Mouse (Mus musculus) forebrain, embryonic 10.5 days (tissue): ENCODE data around the gene E130218I03Rik. TPM values are rescaled to one million over a fixed set of nuclear protein-coding genes. Genes with fewer than 3 reads are reported as not detected.

Experiments
- DNase-seq: peaks from one replicate; pipeline ENCODE4 v3.0.0-alpha.2; 2017; ENCODE audit warnings: low spot score; ENCODE audit errors: extremely low spot score
- H3K27ac ChIP-seq: fragments of 300-500 bp; sonication (generic); 2 replicates; pipeline ENCODE4 v1.5.1; 2016; ENCODE audit warnings: mild to moderate bottlenecking
- H3K27me3 ChIP-seq: fragments of 300-500 bp; sonication (generic); 2 replicates; pipeline ENCODE4 v1.6.1; 2016; ENCODE audit warnings: mild to moderate bottlenecking; ENCODE audit not compliant: poor library complexity, severe bottlenecking
- H3K36me3 ChIP-seq: fragments of 300-500 bp; sonication (generic); replicated peaks from 2 replicates; pipeline ENCODE4 v1.6.1; 2016; ENCODE audit warnings: mild to moderate bottlenecking, moderate library complexity
- H3K4me1 ChIP-seq: fragments of 300-500 bp; sonication (generic); 2 replicates; pipeline ENCODE4 v1.6.1; 2016
- H3K4me3 ChIP-seq: fragments of 300-500 bp; sonication (generic); 2 replicates; pipeline ENCODE4 v1.5.1; 2016; ENCODE audit warnings: mild to moderate bottlenecking, moderate library complexity
- H3K9me3 ChIP-seq: fragments of 300-500 bp; sonication (generic); 2 replicates; pipeline ENCODE4 v1.6.1; 2016; ENCODE audit warnings: mild to moderate bottlenecking, moderate library complexity
- WGBS: fragments of 180-500 bp; shearing (Covaris S2); methylation state at CpG from one replicate; pipeline ENCODE4 v1.1.7; 2016; 5-methylcytosine and 5-hydroxymethylcytosine counted together
- polyA plus RNA-seq: library from polyadenylated mRNA; unstranded; fragments of >200 nt; fragmentation: Nextera tagmentation; extraction: Ambion mirVana; gene quantifications from 2 replicates; pipeline ENCODE4 v1.2.1, GENCODE M21; 2016

Gene E130218I03Rik
- 0.72 and 0.90 TPM in 2 replicates for polyA plus RNA-seq

DNA sequence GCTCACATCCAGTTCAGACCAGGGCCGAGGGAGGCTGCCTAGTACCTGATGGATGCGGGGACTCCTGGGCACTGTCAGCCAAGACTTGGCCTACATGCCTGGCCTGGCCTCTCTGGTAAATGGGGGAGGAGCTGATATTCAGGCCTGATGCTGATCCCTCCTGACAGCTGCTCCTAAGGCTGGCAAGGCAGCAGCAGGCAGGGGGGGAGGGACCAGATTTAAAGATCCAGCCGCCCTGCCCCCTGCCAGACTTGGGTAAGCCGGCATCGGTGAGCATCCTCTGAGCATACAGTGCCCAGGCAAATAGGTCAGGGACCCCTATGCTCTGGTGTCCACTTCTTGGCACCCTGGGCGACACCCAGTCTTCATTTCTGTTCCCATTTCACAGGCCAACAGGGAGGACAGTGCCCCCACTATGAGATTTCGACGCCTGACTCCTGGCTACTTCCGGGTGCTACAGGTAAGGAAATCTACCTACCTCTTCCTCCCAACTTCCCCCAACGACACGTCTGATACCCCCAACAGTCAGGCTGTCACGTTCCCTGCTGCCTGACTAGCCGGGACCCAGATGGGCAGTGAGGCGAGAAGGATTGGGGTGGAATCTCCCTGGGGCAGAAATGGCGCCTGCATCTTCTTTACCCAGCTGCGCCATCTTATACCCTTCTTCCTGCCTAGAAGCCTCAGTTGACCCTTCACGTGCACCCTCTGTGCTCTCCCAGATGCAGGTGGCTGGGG, at the start of gene E130218I03Rik:
Gene E130218I03Rik (plus strand): TSS at position 147 of the 735 bp plus-strand sequence.
- H3K4me3 ChIP-seq = peak within 1 kb of the TSS; percentile 97
- peaks cover 32% of the 10 kb centered on the region for H3K27me3 ChIP-seq
- no peak for DNase-seq
- peaks cover 17% of the 10 kb centered on the region for H3K36me3 ChIP-seq
- 90% methylated on average over 17 of the region's 17 CpGs for WGBS
- H3K4me1 ChIP-seq = peaks cover 52% of the 10 kb centered on the region
- H3K9me3 ChIP-seq = no peaks in the 10 kb centered on the region
- no peak within 1 kb of the TSS for H3K27ac ChIP-seq

DNA sequence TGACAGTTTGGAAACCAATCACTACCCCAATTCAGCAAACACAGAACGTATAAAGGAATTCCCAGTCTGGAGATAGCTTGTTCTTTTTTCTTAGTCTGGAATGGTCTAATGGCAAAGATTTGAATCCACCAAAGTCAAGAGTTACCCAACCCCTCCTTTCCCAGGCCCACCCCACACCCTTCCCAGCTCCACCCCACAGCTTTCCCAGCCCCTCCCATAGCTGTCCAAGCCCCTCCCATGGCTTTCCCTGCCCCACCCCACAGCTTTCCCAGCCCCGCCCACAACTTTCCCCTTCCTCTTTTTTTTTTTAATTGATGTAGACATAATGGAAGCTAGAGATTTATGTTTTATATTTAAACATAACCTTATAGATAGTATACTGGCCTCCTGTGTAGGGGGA, 44.1 kb upstream of the E130218I03Rik start:
- H3K4me3 ChIP-seq = no peak overlapping the region
- 81% methylated on average over 2 of the region's 2 CpGs for WGBS
- no peak overlapping the region for H3K27ac ChIP-seq
- no peak for DNase-seq
- no peaks in the 10 kb centered on the region for H3K9me3 ChIP-seq
- no peaks in the 10 kb centered on the region for H3K27me3 ChIP-seq
- H3K4me1 ChIP-seq = no peaks in the 10 kb centered on the region
- no peaks in the 10 kb centered on the region for H3K36me3 ChIP-seq

DNA sequence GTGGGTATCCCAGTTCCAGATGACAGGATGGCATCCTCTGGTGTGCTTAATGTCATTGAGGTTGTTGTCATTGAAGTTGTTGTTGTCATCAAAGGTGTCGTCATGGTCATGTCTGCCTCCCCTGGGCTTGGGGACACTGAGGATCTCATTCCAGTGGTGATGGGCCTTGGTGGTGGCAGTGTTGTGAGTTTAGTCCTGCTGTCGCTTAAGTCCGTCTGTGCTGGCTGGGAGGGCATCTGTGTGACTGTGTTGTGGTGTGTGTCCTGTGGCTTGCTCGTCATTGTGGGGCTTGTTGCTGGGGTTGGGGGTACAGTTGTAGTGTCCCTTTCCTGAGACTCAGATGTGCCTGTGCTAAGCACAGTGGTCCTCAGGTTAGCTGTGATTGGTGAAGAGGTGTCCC, 40.6 kb upstream of the E130218I03Rik start, which contains the start of gene Gm7534:
Gene Gm7534 (minus strand): TSS at position 101 of the 400 bp plus-strand sequence.
- H3K9me3 ChIP-seq = no peaks in the 10 kb centered on the region
- H3K4me3 ChIP-seq = no peak within 1 kb of the TSS
- no peak for DNase-seq
- H3K36me3 ChIP-seq = no peaks in the 10 kb centered on the region
- WGBS = 92% methylated on average over 4 of the region's 4 CpGs
- no peaks in the 10 kb centered on the region for H3K27me3 ChIP-seq
- H3K27ac ChIP-seq = no peak within 1 kb of the TSS
- H3K4me1 ChIP-seq = 0 out of 2 replicates have a peak, but pooled peaks cover 5% of the 10 kb centered on the region

DNA sequence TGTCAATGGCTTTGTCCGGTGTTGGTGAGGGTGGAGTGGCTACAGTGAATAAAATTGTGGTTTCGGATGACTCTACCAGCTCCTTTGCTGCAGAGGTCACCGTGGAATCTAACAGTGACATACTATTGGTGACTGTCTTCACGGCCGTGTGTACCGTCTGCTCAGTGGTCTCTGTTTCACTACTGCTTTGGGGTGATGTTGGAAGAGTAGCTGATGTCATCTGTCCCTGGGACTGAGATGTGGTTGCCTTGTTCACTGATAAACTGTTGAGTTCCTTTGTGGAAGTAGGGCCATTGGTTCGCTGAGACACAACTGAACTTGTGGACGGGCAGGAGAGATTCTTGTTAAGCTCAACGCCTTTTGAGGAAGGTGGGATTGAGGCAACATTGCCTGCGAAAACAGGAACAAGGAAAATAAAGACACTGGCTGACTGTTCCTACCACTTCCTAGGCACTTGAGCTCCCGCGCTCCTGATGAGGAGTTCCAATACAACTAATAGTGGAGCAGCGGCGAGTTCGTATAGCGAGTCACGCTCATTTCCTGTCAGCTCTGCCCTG, 40.0 kb upstream of the E130218I03Rik start:
- 84% methylated on average over 17 of the region's 17 CpGs for WGBS
- Histone ChIP-seq H3K27ac (no peak overlapping the region), H3K9me3 (no peaks in the 10 kb centered on the region), H3K27me3 (no peaks in the 10 kb centered on the region), H3K36me3 (no peaks in the 10 kb centered on the region), H3K4me3 (no peak overlapping the region), H3K4me1 (0 out of 2 replicates have a peak, but pooled peaks cover 5% of the 10 kb centered on the region)
- no peak for DNase-seq

DNA sequence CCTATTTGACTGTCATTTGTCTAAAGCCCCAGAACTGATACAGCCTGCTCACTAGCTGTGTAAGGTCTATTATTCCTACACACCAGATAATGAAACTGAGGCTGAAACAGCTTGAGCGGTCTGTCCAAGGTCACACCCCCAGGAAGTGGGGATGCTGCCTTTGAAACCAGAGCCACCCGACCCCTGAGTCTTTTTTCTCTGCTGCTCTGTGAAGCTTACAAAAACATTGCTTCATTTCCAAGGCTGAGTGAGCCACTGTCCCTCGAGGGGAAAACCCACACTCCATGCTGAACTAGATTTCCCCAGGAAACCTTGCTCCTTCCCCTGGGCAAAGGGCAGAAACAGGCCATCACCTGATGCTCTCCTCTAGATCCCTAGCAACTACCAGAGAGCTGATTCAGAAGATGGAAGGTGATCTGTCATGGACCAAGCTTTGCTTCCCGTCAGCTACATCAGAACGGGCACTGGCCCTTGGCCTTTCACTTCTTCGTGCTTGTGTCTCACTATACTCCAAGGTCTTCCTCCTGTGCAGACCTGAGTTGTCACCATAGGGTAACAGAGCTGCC, 36.9 kb upstream of the E130218I03Rik start:
- 68% methylated on average over 6 of the region's 6 CpGs for WGBS
- H3K36me3 ChIP-seq = no peaks in the 10 kb centered on the region
- no peak overlapping the region for H3K4me3 ChIP-seq
- H3K27ac ChIP-seq = no peak overlapping the region
- DNase-seq = no peak
- no peaks in the 10 kb centered on the region for H3K9me3 ChIP-seq
- H3K27me3 ChIP-seq = peaks cover 7% of the 10 kb centered on the region; the same call in 1 of the 2 replicates
- H3K4me1 ChIP-seq = 0 out of 2 replicates have a peak, but pooled peaks cover 5% of the 10 kb centered on the region

DNA sequence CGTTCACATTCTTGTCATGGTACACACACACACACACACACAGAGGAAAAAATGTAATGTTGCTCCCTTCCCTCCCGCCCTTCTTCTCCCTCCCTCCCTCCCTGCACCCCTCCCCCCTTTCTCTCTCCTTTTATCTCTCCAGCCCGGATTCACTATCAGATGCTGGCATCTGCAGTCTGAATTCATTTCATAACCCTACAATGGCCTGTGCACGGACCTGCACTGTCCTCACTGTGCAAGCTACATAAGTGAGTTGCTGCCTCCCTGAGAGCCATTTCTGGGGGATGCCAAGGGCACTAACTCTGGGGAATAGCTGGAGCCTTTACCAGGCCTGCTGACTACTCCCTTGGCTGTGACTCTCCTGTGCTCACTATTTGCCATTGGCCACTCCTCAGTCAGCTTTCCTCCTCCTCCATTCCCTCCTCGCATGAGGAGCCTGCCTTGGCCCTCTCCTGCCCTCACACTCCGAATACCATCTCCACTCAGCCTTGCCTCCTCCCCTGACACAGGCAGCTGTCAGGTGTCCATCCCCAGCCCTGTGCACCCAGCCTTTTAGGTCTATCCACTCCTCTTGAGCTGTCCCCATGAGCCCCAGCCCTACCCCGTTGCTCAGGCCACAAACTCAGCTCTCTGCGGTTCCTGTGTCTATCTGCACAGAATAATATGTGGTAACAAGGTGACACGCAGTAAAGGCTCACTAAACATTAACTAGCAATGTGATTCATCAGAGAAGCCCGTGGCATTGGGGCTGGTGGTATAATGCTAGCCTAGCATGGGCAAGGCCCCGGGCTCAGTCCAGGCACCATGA, 20.5 kb upstream of the E130218I03Rik start:
- DNase-seq = no peak
- H3K4me1 ChIP-seq = peaks cover 2% of the 10 kb centered on the region
- H3K27me3 ChIP-seq = no peaks in the 10 kb centered on the region
- H3K27ac ChIP-seq = no peak overlapping the region
- no peaks in the 10 kb centered on the region for H3K36me3 ChIP-seq
- WGBS = 74% methylated on average over 11 of the region's 11 CpGs
- H3K9me3 ChIP-seq = no peaks in the 10 kb centered on the region
- H3K4me3 ChIP-seq = no peak overlapping the region

DNA sequence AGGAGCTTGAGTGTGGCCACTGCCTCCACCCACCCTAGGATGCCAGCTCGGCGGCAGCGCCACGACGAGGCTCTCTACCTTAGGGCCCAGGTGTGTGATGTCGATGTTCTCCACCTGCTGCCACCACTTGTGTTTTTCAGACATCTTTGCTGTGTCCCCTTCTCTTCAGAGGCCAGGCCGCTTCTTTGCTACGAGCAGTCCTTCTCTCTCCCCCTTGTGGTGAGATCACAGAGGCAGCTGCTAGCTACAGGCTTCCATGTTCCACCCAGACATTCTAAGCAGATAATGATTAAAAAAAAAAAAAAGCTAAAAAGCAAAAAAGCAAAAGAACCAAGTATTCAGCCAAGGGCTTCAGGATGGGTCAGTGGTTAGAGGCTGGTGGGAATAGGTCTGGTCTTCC, 16.3 kb upstream of the E130218I03Rik start, which contains the start of gene Catsper4:
Gene Catsper4 (minus strand): TSS at position 190 of the 400 bp plus-strand sequence.
- no peaks in the 10 kb centered on the region for H3K9me3 ChIP-seq
- H3K4me3 ChIP-seq = no peak within 1 kb of the TSS
- H3K27me3 ChIP-seq = no peaks in the 10 kb centered on the region
- DNase-seq = no peak
- peaks cover 21% of the 10 kb centered on the region for H3K4me1 ChIP-seq
- no peak within 1 kb of the TSS for H3K27ac ChIP-seq
- 79% methylated on average over 8 of the region's 8 CpGs for WGBS
- H3K36me3 ChIP-seq = no peaks in the 10 kb centered on the region

DNA sequence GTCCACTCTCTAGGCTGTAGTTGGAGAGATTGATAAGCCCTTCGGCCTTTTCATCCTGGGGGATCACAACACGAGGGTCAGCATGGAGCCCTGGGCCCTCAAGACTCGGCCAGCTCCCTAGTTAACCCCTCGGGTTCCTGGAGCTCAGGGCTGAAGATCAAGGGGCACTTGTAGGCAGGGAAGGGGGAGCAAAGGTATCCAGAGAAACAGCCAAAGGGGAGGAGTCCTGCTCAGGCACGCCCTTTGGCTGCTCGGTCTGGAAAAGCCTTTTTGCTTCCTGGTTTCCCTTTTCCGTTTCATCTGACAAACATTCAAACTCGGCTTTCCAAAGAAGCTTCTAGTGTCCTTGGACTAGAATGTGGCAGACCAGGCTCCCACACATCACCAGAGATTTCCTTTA, 13.0 kb upstream of the E130218I03Rik start:
- no peaks in the 10 kb centered on the region for H3K36me3 ChIP-seq
- H3K9me3 ChIP-seq = no peaks in the 10 kb centered on the region
- H3K4me3 ChIP-seq = no peak overlapping the region
- 0 out of 2 replicates have a peak, but pooled peaks cover under 1% of the 10 kb centered on the region for H3K27me3 ChIP-seq
- no peak overlapping the region for H3K27ac ChIP-seq
- no peak for DNase-seq
- WGBS = 53% methylated on average over 8 of the region's 8 CpGs
- H3K4me1 ChIP-seq = peaks cover 29% of the 10 kb centered on the region

DNA sequence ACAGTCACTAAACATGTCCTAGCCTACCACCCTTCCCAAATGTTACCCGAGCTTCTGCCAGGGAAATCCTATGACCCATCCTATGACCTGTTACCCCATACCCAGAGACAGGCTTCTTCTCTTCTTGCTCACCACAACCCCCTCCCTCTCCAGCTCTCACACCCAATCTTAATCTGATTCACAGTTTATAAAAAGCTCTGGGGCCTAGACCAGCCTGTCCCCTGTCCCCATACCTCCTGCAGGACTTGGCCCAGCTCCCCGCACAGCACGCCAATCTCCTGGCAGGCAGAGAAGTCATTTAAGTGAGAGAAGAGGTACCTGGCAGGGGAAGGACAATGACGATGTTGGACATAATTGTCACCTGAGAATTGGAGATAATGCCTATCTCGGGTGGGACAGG, 8.6 kb upstream of the E130218I03Rik start:
- 86% methylated on average over 5 of the region's 5 CpGs for WGBS
- Histone ChIP-seq H3K27ac (no peak overlapping the region), H3K4me3 (no peak overlapping the region), H3K27me3 (peaks cover 35% of the 10 kb centered on the region), H3K4me1 (peaks cover 26% of the 10 kb centered on the region), H3K36me3 (no peaks in the 10 kb centered on the region), H3K9me3 (no peaks in the 10 kb centered on the region)
- no peak for DNase-seq

DNA sequence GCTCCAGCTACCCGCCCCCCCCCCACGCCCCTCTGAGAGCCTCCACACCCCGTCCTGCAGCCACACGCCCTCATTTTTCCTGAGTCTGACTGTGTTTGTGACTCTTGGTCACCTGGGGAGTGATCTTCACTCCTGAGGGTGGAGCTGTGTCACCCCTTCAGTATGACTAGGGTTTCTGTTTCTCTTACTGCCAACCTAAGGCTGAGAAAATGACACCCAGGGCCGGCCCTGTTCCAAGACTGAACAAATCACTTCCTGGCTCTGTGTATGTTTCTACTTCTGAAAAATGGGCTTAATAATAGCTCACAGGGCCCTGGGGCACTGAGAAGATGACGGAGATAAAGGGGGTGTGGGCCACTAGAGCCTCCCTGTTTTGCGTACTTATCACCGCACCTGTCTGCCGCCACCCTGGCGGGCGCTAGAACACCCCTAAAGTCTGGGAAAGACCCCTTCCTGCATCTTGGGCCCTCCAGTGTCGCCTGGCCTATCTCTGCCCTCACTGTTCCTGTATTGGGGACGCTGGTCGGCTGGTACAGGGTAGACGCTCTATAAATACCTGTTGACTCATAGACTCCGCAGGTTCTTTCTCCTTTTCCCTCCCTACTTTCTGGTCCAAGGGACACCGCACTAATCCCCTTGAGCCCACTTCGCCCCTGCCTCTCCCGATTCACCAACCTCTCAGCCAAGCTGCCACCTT, 5.7 kb upstream of the E130218I03Rik start:
- Histone ChIP-seq H3K27ac (no peak overlapping the region), H3K4me1 (peaks cover 16% of the 10 kb centered on the region), H3K36me3 (peaks cover 2% of the 10 kb centered on the region; the same call in 1 of the 2 replicates), H3K9me3 (no peaks in the 10 kb centered on the region), H3K4me3 (peak overlapping the region; percentile 39), H3K27me3 (peaks cover 35% of the 10 kb centered on the region)
- WGBS = 23% methylated on average over 19 of the region's 19 CpGs
- DNase-seq = no peak

DNA sequence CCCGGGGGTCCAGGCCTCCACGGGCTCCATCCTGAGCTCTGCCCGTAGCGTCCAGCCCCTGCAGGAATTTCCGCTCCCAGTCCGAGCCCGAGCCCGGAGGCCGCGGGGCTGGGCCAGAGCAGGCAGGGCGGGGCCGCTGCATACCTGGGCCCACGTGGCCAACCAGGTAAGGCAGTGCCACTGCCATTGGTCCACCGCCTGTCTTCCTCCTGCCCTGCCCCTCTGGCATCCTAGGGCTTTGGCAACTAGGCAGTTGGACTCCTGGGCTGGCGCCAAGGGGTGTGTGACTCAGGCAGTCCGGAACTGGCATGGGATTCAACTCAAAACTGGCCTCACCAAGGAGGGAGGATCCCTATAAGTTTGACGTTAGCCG, 5.2 kb upstream of the E130218I03Rik start, which contains the start of gene Cnksr1:
Gene Cnksr1 (minus strand): TSS at position 121 of the 373 bp plus-strand sequence.
- Histone ChIP-seq H3K27ac (no peak within 1 kb of the TSS), H3K36me3 (peaks cover 6% of the 10 kb centered on the region), H3K4me3 (peak within 1 kb of the TSS; percentile 39), H3K4me1 (peaks cover 13% of the 10 kb centered on the region), H3K27me3 (peaks cover 35% of the 10 kb centered on the region), H3K9me3 (no peaks in the 10 kb centered on the region)
- DNase-seq = no peak
- WGBS = 3% methylated on average over 18 of the region's 18 CpGs

DNA sequence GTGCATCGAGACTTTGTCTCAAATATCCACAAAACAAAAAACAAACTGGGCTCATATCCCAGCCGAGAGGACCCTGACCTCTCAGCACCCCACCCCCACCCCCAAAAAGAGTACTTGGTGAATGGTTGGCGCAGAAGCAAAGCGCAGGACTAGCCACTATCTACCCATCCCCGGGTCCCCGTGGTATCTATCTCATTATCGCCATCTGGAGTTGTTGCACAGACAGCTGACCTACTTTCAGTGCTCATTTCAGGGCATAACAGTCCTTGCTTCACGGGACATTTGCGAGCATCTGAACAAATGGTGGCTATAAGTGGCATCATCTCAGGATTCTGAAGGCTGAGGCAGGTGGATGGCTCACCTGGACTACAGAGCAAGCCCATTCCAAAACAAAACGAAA, 4.8 kb upstream of the E130218I03Rik start:
- Histone ChIP-seq H3K4me3 (peak overlapping the region; percentile 39), H3K27ac (no peak overlapping the region), H3K9me3 (no peaks in the 10 kb centered on the region), H3K4me1 (peaks cover 17% of the 10 kb centered on the region), H3K36me3 (peaks cover 10% of the 10 kb centered on the region), H3K27me3 (peaks cover 35% of the 10 kb centered on the region)
- 12% methylated on average over 10 of the region's 10 CpGs for WGBS
- DNase-seq = no peak
